Mouse (Mus musculus) limb, embryonic 11.5 days (tissue): Measurements from ENCODE around the gene Coch. TPM values are rescaled to one million over a fixed set of nuclear protein-coding genes. Genes with fewer than 3 reads are reported as not detected.
"Not testable (repeated sequence)": the region's sequence is repeated elsewhere in the genome, so short reads cannot be mapped to it uniquely, and the experiment has no call there.

ENCODE experiments used
- ATAC-seq: fragments of 200-750 bp; cut with Nextera tagmentation; 2 replicates; pipeline ENCODE4 v1.8.0; 2017; ENCODE audit warnings: low read depth; ENCODE audit not compliant: insufficient number of reproducible peaks, low FRiP score, low TSS enrichment
- DNase-seq: peaks from one replicate; pipeline ENCODE4 v3.0.0-alpha.2; 2015; ENCODE audit warnings: low spot score
- H3K27ac ChIP-seq: fragments of 300-500 bp; sonication (generic); replicated peaks from 2 replicates; pipeline ENCODE4 v1.5.1; 2014; ENCODE audit warnings: low read depth, mild to moderate bottlenecking, low read length
- H3K27me3 ChIP-seq: fragments of 300-500 bp; sonication (generic); 2 replicates; pipeline ENCODE4 v1.6.1; 2014; ENCODE audit warnings: mild to moderate bottlenecking, low read length, mixed read lengths; ENCODE audit not compliant: control insufficient read depth, insufficient read depth
- H3K36me3 ChIP-seq: fragments of 300-500 bp; sonication (generic); 2 replicates; pipeline ENCODE4 v1.6.1; 2014; ENCODE audit warnings: mild to moderate bottlenecking, low read length, moderate library complexity, mixed read lengths; ENCODE audit not compliant: control insufficient read depth, insufficient read depth
- H3K4me1 ChIP-seq: fragments of 300-500 bp; sonication (generic); 2 replicates; pipeline ENCODE4 v1.6.1; 2014; ENCODE audit warnings: low read length, mixed read lengths; ENCODE audit not compliant: control insufficient read depth, insufficient read depth
- H3K4me2 ChIP-seq: fragments of 300-500 bp; sonication (generic); 2 replicates; pipeline ENCODE4 v1.6.1; 2014; ENCODE audit warnings: low read depth, mild to moderate bottlenecking, moderate library complexity; ENCODE audit not compliant: severe bottlenecking
- H3K4me3 ChIP-seq: fragments of 300-500 bp; sonication (generic); 2 replicates; pipeline ENCODE4 v1.5.1; 2014; ENCODE audit warnings: low read depth, low read length
- H3K9ac ChIP-seq: fragments of 300-500 bp; sonication (generic); 2 replicates; pipeline ENCODE4 v1.6.1; 2014; ENCODE audit warnings: mild to moderate bottlenecking, low read length
- H3K9me3 ChIP-seq: fragments of 300-500 bp; sonication (generic); 2 replicates; pipeline ENCODE4 v1.6.1; 2016; ENCODE audit warnings: low read length; ENCODE audit not compliant: control insufficient read depth
- WGBS: fragments of 180-500 bp; shearing (Covaris S2); extraction: QIAGEN DNeasy Blood & Tissue Kit; methylation state at CpG from one replicate; pipeline ENCODE4 v1.1.7; 2014; 5-methylcytosine and 5-hydroxymethylcytosine counted together
- polyA plus RNA-seq: library from polyadenylated mRNA; unstranded; fragments of >200 nt; fragmentation: Nextera tagmentation; extraction: Ambion mirVana; gene quantifications from 2 replicates; pipeline ENCODE4 v1.2.1, GENCODE M21; 2014

The Coch gene
- polyA plus RNA-seq, 1 experiment from 2014 or later = 1.3 TPM

DNA sequence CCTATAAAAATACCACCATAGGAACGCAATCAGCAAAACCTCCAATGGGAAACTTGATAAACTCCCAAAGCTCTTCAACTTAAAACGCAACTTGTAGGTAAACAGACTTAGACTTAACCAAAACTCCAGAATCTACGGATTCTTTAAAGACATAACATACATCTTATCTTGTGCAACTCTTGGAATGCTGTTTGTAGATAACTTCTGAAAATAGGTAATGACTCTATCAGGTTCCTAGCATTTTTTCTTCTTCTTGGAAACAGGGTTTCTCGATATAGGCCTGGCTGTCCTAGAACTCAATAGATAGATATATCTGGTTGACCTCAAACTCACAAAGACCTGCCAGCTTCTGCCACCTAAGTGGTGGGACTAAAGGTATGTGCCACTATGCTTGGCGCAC lies 28.0 kb downstream of the Coch start:
- 95% methylated on average over 5 of the region's 5 CpGs for WGBS
- Histone ChIP-seq H3K36me3 (peaks cover 8% of the 10 kb centered on the region), H3K27me3 (no peaks in the 10 kb centered on the region), H3K9ac (no peak overlapping the region), H3K27ac (no peak overlapping the region), H3K9me3 (no peaks in the 10 kb centered on the region), H3K4me3 (no peak overlapping the region), H3K4me1 (no peaks in the 10 kb centered on the region), H3K4me2 (no peak overlapping the region)
- no peak for ATAC-seq
- no peak for DNase-seq

- no peak for DNase-seq
- Histone ChIP-seq H3K27ac (no peak overlapping the region), H3K4me3 (no peak overlapping the region), H3K36me3 (peaks cover 5% of the 10 kb centered on the region; the same call in 1 of the 2 replicates), H3K9me3 (no peaks in the 10 kb centered on the region), H3K9ac (no peak overlapping the region), H3K4me1 (no peaks in the 10 kb centered on the region), H3K4me2 (no peak overlapping the region), H3K27me3 (no peaks in the 10 kb centered on the region)
- 79% methylated on average over 5 of the region's 5 CpGs for WGBS
- ATAC-seq = no peak
Observed at GRCm38 (mm10) chr12:51622670-51623365, 29.7 kb downstream of the Coch start.

GRCm38 (mm10) chr12:51623366-51623694 lies 30.2 kb downstream of the Coch start:
- Histone ChIP-seq H3K4me2 (no peak overlapping the region), H3K4me1 (no peaks in the 10 kb centered on the region), H3K9ac (no peak overlapping the region), H3K9me3 (no peaks in the 10 kb centered on the region), H3K27ac (no peak overlapping the region), H3K27me3 (no peaks in the 10 kb centered on the region), H3K36me3 (0 out of 2 replicates have a peak, but pooled peaks cover 2% of the 10 kb centered on the region), H3K4me3 (no peak overlapping the region)
- ATAC-seq = no peak
- DNase-seq = no peak

DNA sequence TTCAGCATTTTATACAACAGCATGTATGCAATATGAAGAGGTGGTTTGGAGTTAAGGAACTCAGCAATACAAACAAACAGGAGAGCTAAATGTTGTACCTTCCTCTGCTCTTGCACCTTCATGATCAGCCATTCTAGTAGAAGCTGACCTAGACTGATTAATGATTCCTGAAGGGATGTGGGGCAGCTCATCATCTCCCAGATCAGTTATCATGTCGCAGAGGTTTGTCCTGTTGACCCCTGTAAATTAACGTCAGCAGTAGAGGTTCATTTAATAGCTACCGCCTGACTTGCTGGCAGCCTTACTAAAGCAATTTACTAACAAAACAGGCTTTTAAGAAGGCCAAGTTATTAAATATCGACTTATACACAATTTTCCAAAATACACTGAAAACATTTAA lies 40.3 kb downstream of the Coch start:
- no peaks in the 10 kb centered on the region for H3K27me3 ChIP-seq
- no peak overlapping the region for H3K4me3 ChIP-seq
- H3K4me2 ChIP-seq = no peak overlapping the region
- WGBS = 64% methylated on average over 4 of the region's 4 CpGs
- DNase-seq (no peak), ATAC-seq (no peak)
- no peak overlapping the region for H3K9ac ChIP-seq
- H3K36me3 ChIP-seq = no peaks in the 10 kb centered on the region; the same call in 1 of the 2 replicates
- no peak overlapping the region for H3K27ac ChIP-seq
- no peaks in the 10 kb centered on the region for H3K9me3 ChIP-seq
- H3K4me1 ChIP-seq = no peaks in the 10 kb centered on the region

DNA sequence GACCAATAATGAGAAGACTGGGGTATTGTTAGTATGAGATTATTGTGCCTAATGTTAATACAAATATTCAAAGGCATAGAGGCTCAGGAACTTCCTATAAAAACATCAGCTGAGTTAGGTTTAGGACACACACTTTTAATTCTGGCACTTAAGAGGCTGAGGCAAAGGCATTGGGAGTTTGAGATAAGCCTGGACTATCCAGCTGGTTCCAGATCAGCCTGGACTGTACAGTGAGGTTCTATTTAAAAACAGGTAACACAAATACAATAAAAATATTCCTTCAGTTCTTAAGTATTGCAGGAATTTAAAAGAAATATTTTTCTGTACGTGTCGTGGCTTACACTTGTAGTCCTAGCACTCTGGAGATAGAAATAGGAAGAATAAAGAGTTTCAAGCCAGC lies 43.1 kb downstream of the Coch start:
- H3K4me1 ChIP-seq = no peaks in the 10 kb centered on the region
- no peak for ATAC-seq
- H3K4me2 ChIP-seq = no peak overlapping the region
- H3K9ac ChIP-seq = no peak overlapping the region
- H3K9me3 ChIP-seq = no peaks in the 10 kb centered on the region
- H3K36me3 ChIP-seq = no peaks in the 10 kb centered on the region; the same call in none of the 2 replicates
- no peak for DNase-seq
- H3K4me3 ChIP-seq = no peak overlapping the region
- H3K27me3 ChIP-seq = no peaks in the 10 kb centered on the region
- WGBS = 88% methylated on average over 2 of the region's 2 CpGs
- H3K27ac ChIP-seq = no peak overlapping the region

GRCm38 (mm10) chr12:51636689-51637470 lies 43.7 kb downstream of the Coch start:
- Histone ChIP-seq H3K4me2 (no peak overlapping the region), H3K4me3 (no peak overlapping the region), H3K9me3 (no peaks in the 10 kb centered on the region), H3K9ac (no peak overlapping the region), H3K4me1 (no peaks in the 10 kb centered on the region), H3K27ac (no peak overlapping the region), H3K36me3 (no peaks in the 10 kb centered on the region; the same call in none of the 2 replicates), H3K27me3 (no peaks in the 10 kb centered on the region)
- ATAC-seq (no peak), DNase-seq (no peak)
- WGBS = 76% methylated on average over 2 of the region's 2 CpGs

GRCm38 (mm10) chr12:51641871-51642270 lies 48.7 kb downstream of the Coch start:
- Histone ChIP-seq H3K9ac (no peak overlapping the region), H3K27me3 (no peaks in the 10 kb centered on the region), H3K4me3 (no peak overlapping the region), H3K27ac (no peak overlapping the region), H3K4me2 (no peak overlapping the region), H3K9me3 (no peaks in the 10 kb centered on the region), H3K36me3 (no peaks in the 10 kb centered on the region; the same call in 1 of the 2 replicates), H3K4me1 (no peaks in the 10 kb centered on the region)
- ATAC-seq (no peak), DNase-seq (no peak)
- 52% methylated on average over 6 of the region's 6 CpGs for WGBS

- not testable (repeated sequence) for ATAC-seq, H3K4me1 ChIP-seq, H3K36me3 ChIP-seq, H3K4me3 ChIP-seq, H3K27ac ChIP-seq, H3K9ac ChIP-seq, H3K9me3 ChIP-seq, H3K27me3 ChIP-seq, H3K4me2 ChIP-seq, DNase-seq
Observed at GRCm38 (mm10) chr12:51649401-51649800, 56.3 kb downstream of the Coch start.
